30 mouse cellular contexts compared by ENCODE assay signal in genomic region chr16:38596099-38596498, GRCm38 (mm10).
"Had no signal": no experiment of that assay in that cellular context is flagged by ENCODE, and none has a peak within 500 bp of the region (broad histone marks: within the 10 kb centered on the region; RNA-seq: fewer than 3 reads in every experiment).

No protein-coding gene starts in this region.

- H3K4me3 ChIP-seq: left cerebral cortex, adult 2 months; limb, embryonic 10.5 days; limb, embryonic 12.5 days; limb, embryonic 13.5 days; limb, embryonic 15.5 days; liver, embryonic 12.5 days; liver, embryonic 13.5 days; liver, embryonic 15.5 days; lung, embryonic 15.5 days; megakaryocyte, embryonic 14.5 days; midbrain, embryonic 12.5 days; midbrain, embryonic 13.5 days; midbrain, embryonic 15.5 days; neural tube, embryonic 12.5 days had no signal

- DNase-seq: left cerebral cortex, postnatal 4 days; liver; liver, embryonic 13.5 days; liver, postnatal 0 days; lung, adult 18-20 months; lung, adult 2 months; lung, embryonic 14.5 days; lung, postnatal 10 days; lung, postnatal 14 days; lung, postnatal 36 days; lung, postnatal 4 days; midbrain, embryonic 14.5 days had no signal

- H3K9me3 ChIP-seq: limb, embryonic 10.5 days; limb, embryonic 12.5 days; limb, embryonic 13.5 days; limb, embryonic 15.5 days; liver, embryonic 12.5 days; liver, embryonic 13.5 days; liver, embryonic 15.5 days; lung, embryonic 15.5 days; megakaryocyte, embryonic 14.5 days; midbrain, embryonic 12.5 days; midbrain, embryonic 13.5 days; midbrain, embryonic 15.5 days; neural tube, embryonic 12.5 days had no signal

- ATAC-seq: liver, embryonic 12.5 days; liver, postnatal 0 days; lung, postnatal 0 days; midbrain, embryonic 13.5 days; midbrain, embryonic 15.5 days; midbrain, embryonic 16.5 days had no signal

- H3K27me3 ChIP-seq: limb, embryonic 12.5 days; limb, embryonic 13.5 days; limb, embryonic 15.5 days; liver, embryonic 12.5 days; liver, embryonic 13.5 days; liver, embryonic 15.5 days; lung, embryonic 15.5 days; midbrain, embryonic 12.5 days; midbrain, embryonic 13.5 days; midbrain, embryonic 15.5 days; neural tube, embryonic 12.5 days had no signal

- H3K4me1 ChIP-seq: limb, embryonic 10.5 days; limb, embryonic 12.5 days; limb, embryonic 13.5 days; limb, embryonic 15.5 days; liver, embryonic 12.5 days; liver, embryonic 13.5 days; liver, embryonic 15.5 days; lung, embryonic 15.5 days; megakaryocyte, embryonic 14.5 days; midbrain, embryonic 12.5 days; midbrain, embryonic 13.5 days; midbrain, embryonic 15.5 days; neural tube, embryonic 12.5 days had no signal

- H3K4me2 ChIP-seq: limb, embryonic 12.5 days; limb, embryonic 13.5 days; limb, embryonic 15.5 days; liver, embryonic 11.5 days; liver, embryonic 12.5 days; liver, embryonic 13.5 days; liver, embryonic 15.5 days; lung, embryonic 14.5 days; lung, embryonic 15.5 days; midbrain, embryonic 12.5 days; midbrain, embryonic 13.5 days; midbrain, embryonic 15.5 days; neural tube, embryonic 12.5 days had no signal

- H3K9ac ChIP-seq: limb, embryonic 12.5 days; limb, embryonic 13.5 days; limb, embryonic 15.5 days; liver, embryonic 12.5 days; liver, embryonic 13.5 days; liver, embryonic 14.5 days; liver, embryonic 15.5 days; liver, postnatal 0 days; lung, embryonic 14.5 days; lung, embryonic 15.5 days; midbrain, embryonic 12.5 days; midbrain, embryonic 13.5 days; midbrain, embryonic 15.5 days; neural tube, embryonic 12.5 days had no signal

- H3K27ac ChIP-seq: left cerebral cortex, adult 2 months; limb, embryonic 10.5 days; limb, embryonic 12.5 days; limb, embryonic 13.5 days; limb, embryonic 15.5 days; liver, embryonic 12.5 days; liver, embryonic 13.5 days; liver, embryonic 14.5 days; liver, embryonic 15.5 days; lung, embryonic 15.5 days; macrophage; midbrain, embryonic 12.5 days; midbrain, embryonic 13.5 days; midbrain, embryonic 15.5 days; neural tube, embryonic 12.5 days had no signal
